Mouse (Mus musculus): ENCODE measurements at regions not wholly inside any gene's neighbourhood (a gene's known extent, or its start where the extent isn't known, plus 50 kb on each side); places are given as distances from the start of the nearest gene placed in this dataset.

DNA sequence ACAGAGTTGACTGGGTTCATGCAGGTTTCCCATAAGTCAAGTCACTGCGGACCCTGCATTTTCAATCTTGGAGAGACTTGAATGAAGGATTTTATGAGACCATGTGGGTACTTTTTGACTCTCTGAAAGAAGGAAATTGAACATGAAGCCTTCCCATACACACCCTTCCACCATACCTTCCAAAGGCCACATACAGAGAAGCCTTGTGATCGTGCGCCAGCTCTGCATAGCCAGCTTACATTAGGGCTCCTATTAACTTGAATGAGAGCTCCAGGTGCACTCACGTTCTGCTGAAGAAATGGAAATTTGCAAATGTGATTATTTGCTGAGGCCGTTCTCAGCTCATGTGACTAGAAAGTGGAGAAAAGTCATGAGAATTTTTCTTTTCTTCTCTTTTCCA is 349.1 kb upstream of the Slc35b3 start:
- WGBS: 91% methylated on average over 5 of the region's 5 CpGs
- Histone ChIP-seq H3K9me3 (ENCODE audit: control insufficient read depth, low read length) (no peaks in the 10 kb centered on the region), H3K36me3 (ENCODE audit: control insufficient read depth, insufficient read depth, low read length) (no peaks in the 10 kb centered on the region), H3K27ac (ENCODE audit: low read length) (no peak overlapping the region), H3K27me3 (replicated peaks; ENCODE audit: control insufficient read depth, insufficient read depth, low read length) (no peaks in the 10 kb centered on the region), H3K4me2 (ENCODE audit: low read depth, low read length) (no peak overlapping the region), H3K4me1 (ENCODE audit: control insufficient read depth, insufficient read depth, low read length) (no peaks in the 10 kb centered on the region), H3K9ac (ENCODE audit: low read depth, low read length) (no peak overlapping the region), H3K4me3 (ENCODE audit: low read length) (no peak overlapping the region)
- no peak for ATAC-seq

DNA sequence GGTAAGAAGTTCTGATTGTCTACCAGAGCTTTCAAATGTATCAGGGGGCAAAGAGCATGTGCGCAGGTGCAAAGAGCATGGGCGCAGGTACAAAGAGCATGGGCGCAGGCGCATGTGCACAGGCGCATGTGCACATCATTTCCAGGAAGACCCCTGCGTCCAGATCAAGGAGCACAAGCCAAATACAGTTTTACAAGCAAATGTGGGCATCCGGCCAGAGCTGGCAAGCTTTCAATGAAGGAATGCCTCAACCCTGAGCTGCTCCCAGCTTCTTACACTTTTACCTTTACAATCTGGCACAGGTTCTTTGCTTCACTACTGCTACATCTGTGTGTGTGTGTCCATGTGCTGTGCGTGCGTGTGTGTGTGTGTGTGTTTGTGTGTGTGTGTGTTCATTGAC is 347.2 kb upstream of the Slc35b3 start:
- no peaks in the 10 kb centered on the region for H3K9me3 ChIP-seq (ENCODE audit: control insufficient read depth, low read length)
- no peak overlapping the region for H3K27ac ChIP-seq (ENCODE audit: low read length)
- H3K4me3 ChIP-seq (ENCODE audit: low read length): no peak overlapping the region
- no peaks in the 10 kb centered on the region for H3K27me3 ChIP-seq (replicated peaks; ENCODE audit: control insufficient read depth, insufficient read depth, low read length)
- no peaks in the 10 kb centered on the region for H3K4me1 ChIP-seq (ENCODE audit: control insufficient read depth, insufficient read depth, low read length)
- H3K36me3 ChIP-seq (ENCODE audit: control insufficient read depth, insufficient read depth, low read length): no peaks in the 10 kb centered on the region
- H3K4me2 ChIP-seq (ENCODE audit: low read depth, low read length): no peak overlapping the region
- 89% methylated on average over 9 of the region's 9 CpGs for WGBS
- ATAC-seq: no peak
- H3K9ac ChIP-seq (ENCODE audit: low read depth, low read length): no peak overlapping the region

DNA sequence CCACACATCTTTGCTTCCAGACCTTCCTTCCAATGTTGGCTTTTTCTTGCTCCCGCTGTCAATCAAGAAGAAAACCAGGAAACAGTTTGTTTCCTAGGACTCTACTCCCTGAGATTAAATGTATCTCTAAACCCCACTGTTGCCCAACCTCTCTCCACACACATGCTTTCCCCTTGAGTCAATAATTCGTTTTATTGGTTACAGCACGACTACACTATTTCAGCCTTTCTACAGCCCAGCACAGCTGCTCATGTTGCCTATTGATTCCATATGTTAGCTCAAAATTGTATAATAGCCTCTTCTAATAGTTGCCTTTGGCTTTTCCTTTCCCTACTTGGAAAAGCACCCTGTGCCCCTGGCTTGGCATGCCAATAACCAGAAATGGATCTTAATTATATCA is 346.2 kb upstream of the Slc35b3 start:
- Histone ChIP-seq H3K27me3 (replicated peaks; ENCODE audit: control insufficient read depth, insufficient read depth, low read length) (no peaks in the 10 kb centered on the region), H3K4me1 (ENCODE audit: control insufficient read depth, insufficient read depth, low read length) (no peaks in the 10 kb centered on the region), H3K9me3 (ENCODE audit: control insufficient read depth, low read length) (no peaks in the 10 kb centered on the region), H3K9ac (ENCODE audit: low read depth, low read length) (no peak overlapping the region), H3K4me2 (ENCODE audit: low read depth, low read length) (no peak overlapping the region), H3K27ac (ENCODE audit: low read length) (no peak overlapping the region), H3K36me3 (ENCODE audit: control insufficient read depth, insufficient read depth, low read length) (no peaks in the 10 kb centered on the region), H3K4me3 (ENCODE audit: low read length) (no peak overlapping the region)
- 67% methylated on average over 3 of the region's 3 CpGs for WGBS
- ATAC-seq: no peak

DNA sequence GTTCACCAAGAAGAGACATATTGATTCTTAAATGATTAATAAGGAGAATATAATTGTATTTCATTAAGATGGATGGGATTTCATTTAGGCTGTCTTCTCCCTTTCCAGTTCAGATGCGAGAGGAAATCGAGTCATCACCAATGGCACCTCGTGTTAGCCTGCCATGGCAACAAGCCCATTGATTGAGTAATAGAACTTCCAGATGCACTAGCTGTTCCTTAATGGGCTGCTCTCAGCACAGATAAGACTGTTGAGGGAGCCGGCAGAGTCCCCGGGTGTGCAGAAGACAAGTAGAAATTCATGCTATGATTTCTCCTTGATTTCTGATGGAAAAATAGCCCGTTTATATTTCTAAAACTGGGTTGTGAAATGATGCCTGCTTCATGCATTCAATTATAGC is 336.5 kb upstream of the Slc35b3 start:
- no peak overlapping the region for H3K4me3 ChIP-seq (ENCODE audit: low read length)
- no peaks in the 10 kb centered on the region for H3K36me3 ChIP-seq (ENCODE audit: control insufficient read depth, insufficient read depth, low read length)
- no peak overlapping the region for H3K9ac ChIP-seq (ENCODE audit: low read depth, low read length)
- no peaks in the 10 kb centered on the region for H3K4me1 ChIP-seq (ENCODE audit: control insufficient read depth, insufficient read depth, low read length)
- H3K4me2 ChIP-seq (ENCODE audit: low read depth, low read length): no peak overlapping the region
- H3K27ac ChIP-seq (ENCODE audit: low read length): no peak overlapping the region
- WGBS: 81% methylated on average over 6 of the region's 6 CpGs
- no peaks in the 10 kb centered on the region for H3K27me3 ChIP-seq (replicated peaks; ENCODE audit: control insufficient read depth, insufficient read depth, low read length)
- no peaks in the 10 kb centered on the region for H3K9me3 ChIP-seq (ENCODE audit: control insufficient read depth, low read length)
- ATAC-seq: no peak

DNA sequence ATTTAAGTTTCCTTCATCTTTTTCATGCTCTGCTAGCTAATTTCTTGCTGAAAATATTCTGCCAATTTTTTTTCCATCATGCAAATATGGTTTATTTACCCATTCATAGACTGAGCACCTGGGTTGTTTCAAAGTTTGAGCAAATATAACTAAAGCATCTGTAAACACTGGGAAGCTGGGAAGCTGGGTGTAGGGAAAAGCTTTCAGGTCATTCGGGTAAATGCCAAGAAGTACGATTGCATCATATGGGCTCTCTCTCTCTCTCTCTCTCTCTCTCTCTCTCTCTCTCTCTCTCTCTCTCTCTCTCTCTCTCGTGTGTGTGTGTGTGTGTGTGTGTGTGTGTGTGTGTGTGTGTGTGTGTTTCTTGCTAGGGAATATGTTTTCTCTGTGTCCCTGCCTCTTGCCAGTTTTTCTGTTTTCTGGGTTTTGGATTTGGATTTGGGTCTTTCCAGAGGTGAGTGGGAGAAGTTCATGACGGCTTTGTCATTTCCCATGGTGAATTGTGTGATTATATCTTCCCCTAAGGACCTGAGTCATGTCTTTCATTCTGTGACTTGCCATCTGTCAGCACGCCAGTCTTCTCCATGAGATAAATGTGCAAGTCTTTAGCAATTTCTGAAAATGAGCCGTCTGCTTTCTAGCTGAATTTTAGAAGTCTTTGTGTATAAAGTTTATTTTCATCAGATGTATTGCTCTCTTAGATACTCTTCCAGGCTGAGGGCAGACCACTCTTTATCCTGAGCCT is 329.7 kb upstream of the Slc35b3 start:
- H3K27me3 ChIP-seq (replicated peaks; ENCODE audit: control insufficient read depth, insufficient read depth, low read length): no peaks in the 10 kb centered on the region
- H3K27ac ChIP-seq (ENCODE audit: low read length): no peak overlapping the region
- 51% methylated on average over 6 of the region's 6 CpGs for WGBS
- H3K9ac ChIP-seq (ENCODE audit: low read depth, low read length): no peak overlapping the region
- no peaks in the 10 kb centered on the region for H3K9me3 ChIP-seq (ENCODE audit: control insufficient read depth, low read length)
- H3K4me3 ChIP-seq (ENCODE audit: low read length): no peak overlapping the region
- ATAC-seq: no peak
- no peaks in the 10 kb centered on the region for H3K4me1 ChIP-seq (ENCODE audit: control insufficient read depth, insufficient read depth, low read length)
- H3K4me2 ChIP-seq (ENCODE audit: low read depth, low read length): no peak overlapping the region
- no peaks in the 10 kb centered on the region for H3K36me3 ChIP-seq (ENCODE audit: control insufficient read depth, insufficient read depth, low read length)

DNA sequence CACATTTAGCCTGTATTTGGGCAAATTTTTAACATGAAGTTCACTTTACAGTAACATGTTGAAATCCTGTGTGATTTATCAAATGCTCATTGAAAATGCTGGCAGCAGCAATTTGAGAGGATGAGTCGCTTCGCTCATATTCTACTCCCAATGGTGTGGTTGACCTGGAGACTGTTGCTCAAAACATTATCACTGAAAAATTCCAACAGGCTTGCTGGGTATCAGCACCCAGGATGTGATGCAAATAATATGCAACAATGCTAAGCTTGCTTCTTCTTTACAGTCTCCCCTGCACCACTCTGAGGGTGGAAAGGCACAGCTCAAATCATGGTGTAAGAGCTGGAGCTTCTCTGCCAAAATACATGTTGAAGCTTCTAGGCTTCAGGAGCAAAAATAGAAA is 321.6 kb upstream of the Slc35b3 start:
- Histone ChIP-seq H3K9me3 (ENCODE audit: control insufficient read depth, low read length) (no peaks in the 10 kb centered on the region), H3K4me3 (ENCODE audit: low read length) (no peak overlapping the region), H3K27me3 (replicated peaks; ENCODE audit: control insufficient read depth, insufficient read depth, low read length) (no peaks in the 10 kb centered on the region), H3K4me2 (ENCODE audit: low read depth, low read length) (no peak overlapping the region), H3K9ac (ENCODE audit: low read depth, low read length) (no peak overlapping the region), H3K27ac (ENCODE audit: low read length) (no peak overlapping the region), H3K4me1 (ENCODE audit: control insufficient read depth, insufficient read depth, low read length) (no peaks in the 10 kb centered on the region), H3K36me3 (ENCODE audit: control insufficient read depth, insufficient read depth, low read length) (no peaks in the 10 kb centered on the region)
- ATAC-seq: no peak
- 92% methylated on average over 2 of the region's 2 CpGs for WGBS

DNA sequence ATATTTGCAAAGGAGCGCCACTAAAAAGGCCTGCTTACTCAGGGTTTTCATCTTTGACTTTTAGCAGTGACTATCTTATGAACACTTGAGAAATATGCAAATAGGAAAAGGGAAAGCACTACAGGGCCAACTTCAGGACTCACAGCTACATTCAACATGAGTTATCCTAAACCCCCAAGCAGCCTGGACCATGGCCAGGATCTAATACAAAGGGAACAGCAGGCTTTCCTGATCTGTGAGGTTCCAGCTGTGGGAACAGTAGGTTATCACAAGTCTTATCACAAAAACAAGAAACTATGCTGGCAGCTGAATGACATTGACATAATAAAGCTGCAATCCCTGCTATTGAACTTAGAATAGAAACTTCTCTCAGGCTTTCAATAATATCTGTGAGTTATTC is 317.4 kb upstream of the Slc35b3 start:
- Histone ChIP-seq H3K36me3 (ENCODE audit: control insufficient read depth, insufficient read depth, low read length) (no peaks in the 10 kb centered on the region), H3K27ac (ENCODE audit: low read length) (no peak overlapping the region), H3K9me3 (ENCODE audit: control insufficient read depth, low read length) (no peaks in the 10 kb centered on the region), H3K4me2 (ENCODE audit: low read depth, low read length) (no peak overlapping the region), H3K9ac (ENCODE audit: low read depth, low read length) (no peak overlapping the region), H3K27me3 (replicated peaks; ENCODE audit: control insufficient read depth, insufficient read depth, low read length) (no peaks in the 10 kb centered on the region), H3K4me1 (ENCODE audit: control insufficient read depth, insufficient read depth, low read length) (no peaks in the 10 kb centered on the region), H3K4me3 (ENCODE audit: low read length) (no peak overlapping the region)
- no peak for ATAC-seq
- WGBS: 83% methylated on average over 1 of the region's 1 CpGs

DNA sequence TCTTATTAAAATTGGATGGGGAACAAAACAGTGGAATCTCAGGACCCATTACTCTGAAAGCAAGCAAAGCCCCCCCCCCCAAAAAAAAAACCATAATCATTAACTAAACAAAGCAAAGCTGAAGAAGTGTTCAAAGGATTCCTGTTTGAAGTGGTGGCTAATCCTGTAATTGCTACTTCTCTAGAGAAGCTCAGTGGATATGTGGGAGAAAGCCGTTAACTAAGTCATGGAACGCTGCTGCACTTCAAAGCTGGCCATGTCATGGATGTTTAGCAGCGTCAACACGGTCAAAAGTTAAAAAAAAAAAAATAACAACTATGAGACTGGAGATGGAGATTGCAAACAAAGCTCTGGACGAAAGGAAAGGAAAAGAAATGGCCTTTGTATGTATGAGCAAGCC is 305.3 kb upstream of the Slc35b3 start:
- Histone ChIP-seq H3K4me2 (ENCODE audit: low read depth, low read length) (no peak overlapping the region), H3K36me3 (ENCODE audit: control insufficient read depth, insufficient read depth, low read length) (no peaks in the 10 kb centered on the region), H3K27ac (ENCODE audit: low read length) (no peak overlapping the region), H3K9ac (ENCODE audit: low read depth, low read length) (no peak overlapping the region), H3K4me1 (ENCODE audit: control insufficient read depth, insufficient read depth, low read length) (no peaks in the 10 kb centered on the region), H3K27me3 (replicated peaks; ENCODE audit: control insufficient read depth, insufficient read depth, low read length) (no peaks in the 10 kb centered on the region), H3K4me3 (ENCODE audit: low read length) (no peak overlapping the region), H3K9me3 (ENCODE audit: control insufficient read depth, low read length) (no peaks in the 10 kb centered on the region)
- no peak for ATAC-seq
- 70% methylated on average over 5 of the region's 5 CpGs for WGBS

DNA sequence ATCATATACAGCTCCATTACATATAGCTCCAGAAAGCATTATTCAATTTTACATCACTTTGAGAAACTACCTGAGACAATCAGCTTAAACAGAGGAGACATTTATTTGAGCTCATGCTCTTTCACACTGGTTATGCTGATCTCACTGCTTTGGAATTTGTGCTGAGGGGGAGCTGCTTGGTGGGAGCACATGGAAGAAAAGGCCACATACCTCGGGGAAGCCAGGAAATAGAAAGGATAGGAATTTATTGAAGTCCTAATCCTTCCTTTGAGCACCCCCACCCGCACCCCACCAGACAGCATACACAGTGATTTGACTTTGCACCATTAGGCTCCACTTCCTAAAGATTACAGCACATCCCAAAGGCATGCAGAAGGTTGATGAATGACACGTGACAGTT is 296.0 kb upstream of the Slc35b3 start:
- H3K27ac ChIP-seq (ENCODE audit: low read length): no peak overlapping the region
- no peak overlapping the region for H3K4me2 ChIP-seq (ENCODE audit: low read depth, low read length)
- WGBS: 34% methylated on average over 3 of the region's 3 CpGs
- no peaks in the 10 kb centered on the region for H3K9me3 ChIP-seq (ENCODE audit: control insufficient read depth, low read length)
- H3K36me3 ChIP-seq (ENCODE audit: control insufficient read depth, insufficient read depth, low read length): no peaks in the 10 kb centered on the region
- H3K27me3 ChIP-seq (replicated peaks; ENCODE audit: control insufficient read depth, insufficient read depth, low read length): no peaks in the 10 kb centered on the region
- H3K9ac ChIP-seq (ENCODE audit: low read depth, low read length): no peak overlapping the region
- no peaks in the 10 kb centered on the region for H3K4me1 ChIP-seq (ENCODE audit: control insufficient read depth, insufficient read depth, low read length)
- H3K4me3 ChIP-seq (ENCODE audit: low read length): no peak overlapping the region
- ATAC-seq: no peak

DNA sequence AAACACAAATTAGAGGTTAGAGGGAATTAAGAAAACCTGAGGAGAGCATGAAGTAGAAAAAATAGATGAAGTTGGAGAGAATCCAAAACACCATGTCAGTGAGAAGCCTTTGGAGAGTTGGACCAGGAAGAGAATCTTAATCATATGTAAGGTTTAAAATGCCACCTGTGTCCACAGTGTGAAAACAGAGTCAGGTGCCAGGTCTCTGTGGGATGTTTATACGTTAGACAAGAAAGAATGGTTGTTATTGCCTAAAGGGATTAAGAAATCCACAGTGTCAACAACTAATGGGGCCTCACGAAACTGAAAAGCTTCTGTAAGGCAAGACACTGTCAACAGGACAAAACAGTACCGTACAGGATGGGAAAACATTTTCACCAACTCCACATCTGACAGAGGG is 294.7 kb upstream of the Slc35b3 start:
- Histone ChIP-seq H3K4me3 (ENCODE audit: low read length) (no peak overlapping the region), H3K9ac (ENCODE audit: low read depth, low read length) (no peak overlapping the region), H3K9me3 (ENCODE audit: control insufficient read depth, low read length) (no peaks in the 10 kb centered on the region), H3K27ac (ENCODE audit: low read length) (no peak overlapping the region), H3K4me2 (ENCODE audit: low read depth, low read length) (no peak overlapping the region), H3K4me1 (ENCODE audit: control insufficient read depth, insufficient read depth, low read length) (no peaks in the 10 kb centered on the region), H3K27me3 (replicated peaks; ENCODE audit: control insufficient read depth, insufficient read depth, low read length) (no peaks in the 10 kb centered on the region), H3K36me3 (ENCODE audit: control insufficient read depth, insufficient read depth, low read length) (no peaks in the 10 kb centered on the region)
- WGBS: 69% methylated on average over 3 of the region's 3 CpGs
- ATAC-seq: no peak

All from intestine, embryonic 16.5 days (tissue).